Mouse (Mus musculus) liver, postnatal 0 days (tissue): Measurements from ENCODE around the gene Gm10273.
A peak's percentile ranks its signal among the peaks of the same experiment; 100 is the strongest.

Experiments used
- CTCF ChIP-seq: sonication (generic); IDR thresholded peaks from 2 replicates; pipeline ENCODE4 v1.5.1; 2016; ENCODE audit warnings: antibody characterized with exemption, low read depth
- EP300 ChIP-seq: IDR thresholded peaks from 2 replicates; pipeline ENCODE4 v1.6.1; 2016; ENCODE audit warnings: antibody characterized with exemption, low read depth, mild to moderate bottlenecking

GRCm38 (mm10) chr10:59443212-59443611 is 47.8 kb downstream of the Gm10273 start:
- TF ChIP-seq CTCF (no peak), EP300 (peak; percentile 72)
